Mouse (Mus musculus) cerebellum, adult 11-12 months (tissue): ENCODE results near the gene Galnt2.

Experiments used
- DNase-seq: peaks from one replicate; pipeline ENCODE4 v3.0.0; 2022

Galnt2 gene

DNA sequence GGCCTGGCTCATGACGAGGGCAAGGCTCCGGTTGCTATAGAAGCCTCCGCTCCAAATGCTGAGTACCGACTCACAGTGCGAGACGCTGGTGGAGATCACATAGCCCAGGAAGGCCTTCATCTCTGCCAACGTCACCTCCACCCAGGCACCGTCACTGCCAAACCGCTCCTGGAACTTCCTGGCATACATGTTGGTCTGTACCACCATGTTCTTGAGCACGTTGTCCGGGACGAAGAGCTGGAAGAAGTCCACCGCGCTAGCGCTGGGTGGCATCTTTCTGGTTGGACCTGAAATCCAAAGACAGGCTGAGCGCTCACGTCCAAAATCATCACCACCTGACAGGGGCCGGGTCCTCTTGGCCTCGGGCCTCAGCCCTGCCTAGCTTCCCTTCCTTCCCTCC is 153.1 kb downstream of the Galnt2 start:
- DNase-seq = peak; percentile 69

DNA sequence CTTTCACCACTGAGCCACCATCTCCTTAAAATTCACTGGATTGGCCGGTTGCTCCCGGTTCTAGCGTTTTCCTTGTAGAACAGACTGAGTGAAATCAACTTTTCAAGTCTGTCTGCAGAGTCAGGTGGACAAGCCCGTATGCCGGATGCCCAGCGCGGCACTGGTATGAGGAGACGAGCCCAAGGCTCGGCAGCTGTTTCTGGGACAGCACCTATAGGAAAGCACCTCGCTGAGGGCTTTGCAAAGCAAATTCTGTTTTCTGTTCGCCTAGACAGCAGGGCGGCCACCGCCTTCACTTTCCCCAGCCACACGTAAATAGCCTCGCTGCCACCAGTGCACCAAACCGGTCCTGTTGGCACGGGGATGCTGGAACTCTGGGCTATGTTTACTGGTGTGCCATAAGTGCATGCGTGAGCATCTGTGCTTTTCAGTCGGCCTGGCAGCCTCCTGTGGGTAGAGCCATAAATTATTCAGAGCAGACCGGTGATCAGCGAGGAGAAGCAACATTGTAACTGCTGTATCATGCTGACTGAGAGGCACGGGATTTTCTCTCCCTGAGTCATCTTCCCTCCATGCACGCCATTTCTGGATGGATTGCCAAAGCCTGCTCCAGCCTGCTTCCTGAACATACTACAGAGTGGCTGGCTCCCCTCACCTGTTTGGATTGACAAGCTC is 155.2 kb downstream of the Galnt2 start:
- DNase-seq = peak; percentile 72

DNA sequence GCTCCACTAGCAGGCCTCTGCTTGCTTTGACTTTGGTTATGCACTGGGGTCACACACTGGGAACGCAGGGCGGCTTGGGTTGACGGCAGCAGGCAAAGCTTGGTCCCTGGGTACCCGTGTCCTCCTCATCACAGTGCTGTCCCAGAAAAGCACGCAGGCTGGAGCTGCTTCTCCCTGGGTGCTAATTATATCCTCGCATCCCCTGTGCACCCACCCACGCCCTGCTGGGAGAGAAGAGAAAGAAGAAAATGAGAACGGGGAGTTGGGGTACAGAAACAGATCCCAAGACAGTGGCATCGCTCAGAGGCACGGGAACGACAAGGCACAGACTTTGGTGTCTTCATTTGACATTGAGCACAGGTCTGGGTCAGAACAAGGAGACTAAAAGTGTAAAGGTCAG is 158.3 kb downstream of the Galnt2 start:
- no peak for DNase-seq

DNA sequence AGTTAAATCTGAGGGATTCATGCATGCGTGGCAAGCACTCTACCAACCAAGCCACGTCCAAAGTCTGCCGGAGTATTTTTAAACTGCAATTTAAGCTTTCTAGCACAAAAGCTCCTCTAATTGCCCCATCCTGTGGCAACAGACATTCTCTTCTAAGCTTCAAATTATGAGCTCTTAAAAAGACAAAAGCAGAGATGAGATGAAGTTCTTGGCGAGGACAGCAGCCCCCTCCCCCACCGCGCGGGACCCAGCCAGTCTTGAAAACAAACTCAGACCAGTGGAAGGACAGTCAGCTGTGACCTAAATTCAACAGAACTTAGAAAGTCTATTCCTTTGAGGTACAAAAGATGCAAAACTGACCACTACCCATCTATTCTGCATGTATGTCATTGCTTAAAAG is 160.0 kb downstream of the Galnt2 start:
- no peak for DNase-seq

DNA sequence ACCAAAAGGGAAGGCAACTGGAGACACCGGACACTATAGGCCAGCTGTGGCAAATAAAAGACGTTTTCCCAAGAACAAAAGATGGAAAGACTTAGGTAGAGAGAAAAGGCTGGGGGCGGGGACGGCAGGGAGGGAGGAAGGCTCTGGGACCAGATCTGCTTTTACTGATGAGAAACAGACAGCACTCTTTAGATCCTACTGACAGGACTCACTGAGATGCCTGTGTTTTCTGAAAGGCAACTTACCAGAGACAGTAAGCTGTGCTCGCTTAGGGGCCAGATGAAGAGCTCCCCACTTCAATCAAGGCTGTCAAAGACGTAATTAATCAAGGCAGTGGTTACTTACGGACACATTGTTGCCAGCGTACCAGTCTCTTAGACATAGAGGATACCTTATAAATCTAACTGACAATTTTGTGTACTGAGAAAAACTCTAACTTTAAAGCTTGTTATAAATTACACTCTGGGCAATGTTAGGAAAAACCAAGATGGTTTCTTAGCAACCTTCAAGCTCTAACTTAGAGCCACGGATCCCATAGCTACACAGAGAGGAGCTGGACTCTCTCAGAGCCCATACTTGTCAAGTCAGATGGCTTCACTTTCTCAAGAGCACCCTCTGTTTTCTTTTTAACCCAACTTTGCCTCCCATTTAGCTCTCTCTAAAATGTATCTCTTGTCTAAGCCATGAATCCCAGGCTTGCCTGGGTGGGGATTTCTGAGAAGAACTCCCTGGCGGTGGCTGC is 161.3 kb downstream of the Galnt2 start:
- DNase-seq = no peak

DNA sequence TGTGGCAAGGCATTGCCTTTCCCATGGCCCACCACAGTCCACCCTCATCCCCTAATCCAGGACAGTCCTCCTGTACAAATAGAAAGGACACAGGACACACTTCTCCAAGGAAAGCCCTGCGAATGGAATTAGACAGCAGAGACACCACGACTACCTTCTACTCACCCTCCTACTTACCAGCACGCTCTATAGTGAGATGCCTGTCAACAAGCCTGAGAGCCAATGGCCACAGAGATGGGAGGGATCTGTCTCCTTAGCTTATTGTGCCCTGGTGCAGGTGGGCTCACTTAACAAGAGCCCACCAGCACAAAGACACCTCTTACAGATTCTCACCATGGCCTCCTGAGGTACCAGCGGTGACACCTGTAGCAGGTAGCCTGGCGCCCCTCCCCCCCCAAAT is 161.8 kb downstream of the Galnt2 start:
- DNase-seq = no peak

DNA sequence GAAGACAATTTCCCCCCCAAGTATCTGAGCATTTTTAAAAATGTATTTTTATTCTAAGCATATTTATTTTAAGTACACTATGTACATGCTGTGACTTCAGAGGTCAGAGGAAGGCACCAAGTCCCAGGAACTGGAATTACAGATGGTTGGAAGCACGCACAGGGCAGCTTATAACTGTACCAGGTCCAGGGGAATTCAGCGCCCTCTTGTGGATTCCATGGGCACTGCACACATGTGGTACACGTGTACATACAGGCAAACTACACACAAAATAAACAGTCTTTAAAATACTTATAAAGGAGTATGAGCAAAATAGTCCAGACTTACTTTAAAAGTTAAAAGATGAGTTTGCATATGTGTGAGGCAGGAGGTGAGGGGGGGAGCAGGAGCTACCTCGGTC is 162.7 kb downstream of the Galnt2 start:
- DNase-seq = no peak

DNA sequence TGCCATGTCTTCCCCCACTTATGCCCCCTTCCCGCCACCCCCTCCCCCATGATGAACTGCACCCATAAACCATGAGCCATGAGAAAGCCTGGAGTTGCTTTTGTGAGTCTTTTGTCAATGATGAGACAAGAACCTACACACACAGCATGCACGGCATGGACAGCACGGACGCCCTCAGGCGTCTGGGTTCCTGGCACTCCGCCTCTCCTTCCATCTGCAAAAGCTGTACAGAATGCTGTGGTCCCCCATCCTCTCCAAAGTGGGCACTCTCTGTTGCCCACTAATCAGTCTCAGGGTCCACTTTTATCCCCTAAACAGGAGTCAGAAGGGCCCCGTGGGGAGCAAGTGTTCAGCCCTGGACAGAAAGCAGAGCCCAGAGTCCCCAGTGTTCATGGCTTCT is 163.8 kb downstream of the Galnt2 start:
- DNase-seq = no peak
